Mouse (Mus musculus) kidney, adult 2 months (tissue): ENCODE results near the gene Noxred1.

Experiments used
- CTCF ChIP-seq: fragments of 200-500 bp; conservative IDR thresholded peaks from 2 replicates; pipeline ENCODE4 v1.5.1; 2011; ENCODE audit warnings: low read depth, mild to moderate bottlenecking, control low read depth, low read length, moderate library complexity, mixed read lengths; ENCODE audit not compliant: insufficient read depth, insufficient read length
- POLR2A ChIP-seq: fragments of 200-500 bp; IDR thresholded peaks from one replicate; pipeline ENCODE4 v1.6.1; 2011; ENCODE audit warnings: low read depth, low read length, control low read depth

DNA sequence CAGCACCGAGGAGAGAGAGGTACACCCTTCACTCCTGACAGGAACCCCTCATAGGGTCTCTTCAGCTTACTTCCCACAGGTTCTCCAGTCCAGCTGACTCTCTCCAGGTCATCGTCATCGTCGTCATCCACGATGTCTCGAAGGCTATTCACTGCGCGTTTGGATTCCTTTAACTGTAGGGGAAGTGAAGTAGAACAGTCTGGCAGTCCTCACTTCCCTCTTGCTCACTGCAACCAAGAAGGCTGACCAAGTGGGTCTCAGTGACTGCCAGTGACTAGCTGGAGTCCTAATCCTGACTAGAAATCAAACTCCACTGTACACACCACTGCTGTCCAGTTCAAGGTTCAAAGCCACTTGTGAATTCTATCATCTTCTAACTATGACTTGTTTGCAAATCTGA lies 22.0 kb upstream of the Noxred1 start:
- TF ChIP-seq CTCF, result no peak
- TF ChIP-seq POLR2A, result no peak
